Comparison of ENCODE assay signal across 10 mouse cellular contexts in the genomic region with DNA sequence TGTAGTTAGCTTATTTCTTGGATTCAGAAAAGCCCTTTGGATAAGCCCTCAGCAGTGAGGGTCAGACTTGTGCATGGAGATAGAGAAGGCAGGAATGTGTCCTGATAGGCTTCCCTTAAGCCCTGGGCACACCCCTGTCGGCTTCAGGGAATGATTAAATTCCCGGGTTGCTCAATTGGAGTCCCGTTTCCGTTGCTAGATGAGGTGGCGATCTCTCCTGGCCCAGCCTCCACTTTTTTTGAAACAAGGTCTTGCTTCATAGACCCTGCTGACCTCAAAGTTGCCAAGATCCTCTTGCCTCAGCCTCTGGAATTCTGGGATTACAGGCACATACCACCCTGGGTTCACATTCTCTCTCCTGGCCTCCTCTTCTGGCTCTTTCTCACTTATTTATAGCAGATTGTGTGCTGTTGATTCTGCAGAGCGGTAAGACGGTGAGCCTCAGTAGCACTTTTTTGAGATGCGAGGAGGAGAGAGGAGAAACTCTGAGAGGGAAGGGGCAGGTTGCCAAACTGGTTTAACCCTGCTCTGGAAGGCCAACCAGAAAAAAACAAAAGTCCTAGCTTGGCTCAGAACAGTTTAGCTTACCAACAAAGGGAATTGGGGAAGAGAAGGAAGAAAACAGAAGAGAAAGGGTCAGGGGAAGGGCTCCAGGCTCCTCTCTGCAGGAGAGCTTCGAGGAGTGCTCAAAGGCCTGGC.
DNase-seq lines count a peak whose midpoint lies in the region; ATAC-seq and TF ChIP-seq lines count a peak whose summit lies in the region.
"Had no signal": no experiment of that assay in that cellular context is flagged by ENCODE, and none has a peak within 500 bp of the region (broad histone marks: within the 10 kb centered on the region; RNA-seq: fewer than 3 reads in every experiment).

No protein-coding gene starts in this region.

- H3K4me3 ChIP-seq in heart, embryonic 14.5 days (ENCODE audit: control insufficient read depth in 1 of 2, insufficient read depth in 1 of 2, low read depth in 1 of 2, low read length in 2 of 2) = no peak overlapping the region
- no peak overlapping the region for H3K4me3 ChIP-seq in lung, embryonic 16.5 days (ENCODE audit: low read length)
- no peak overlapping the region for H3K4me3 ChIP-seq in intestine, postnatal 0 days (ENCODE audit: low read depth, low read length)
- H3K4me3 ChIP-seq in forebrain, embryonic 12.5 days (replicated peaks) = no peak overlapping the region
- H3K4me3 ChIP-seq: intestine, embryonic 15.5 days; limb, embryonic 13.5 days had no signal

- no peaks in the 10 kb centered on the region for H3K27me3 ChIP-seq in heart, embryonic 14.5 days (ENCODE audit: control insufficient read depth, insufficient read depth, low read length)
- no peaks in the 10 kb centered on the region for H3K27me3 ChIP-seq in lung, embryonic 16.5 days (ENCODE audit: control insufficient read depth, insufficient read depth, low read depth, low read length)
- H3K27me3 ChIP-seq in intestine, postnatal 0 days (replicated peaks; ENCODE audit: control insufficient read depth, insufficient read depth, low read length) = no peaks in the 10 kb centered on the region
- 0 out of 2 replicates have a peak, but pooled peaks cover 6% of the 10 kb centered on the region for H3K27me3 ChIP-seq in forebrain, embryonic 12.5 days
- H3K27me3 ChIP-seq: intestine, embryonic 15.5 days; limb, embryonic 13.5 days had no signal

- peak; percentile 10 to 45 for DNase-seq in gastrocnemius, adult 8-10 months (ENCODE audit: low spot score in 2 of 2)
- DNase-seq in gastrocnemius, postnatal 14 days = no peak
- peak; percentile 83 for DNase-seq in ES-CJ7 (ENCODE audit: low read depth, low spot score)
- no peak for DNase-seq in layer of hippocampus, adult 18-20 months (ENCODE audit: low spot score in 2 of 2)

- no peak for ATAC-seq in heart, embryonic 14.5 days (ENCODE audit: insufficient number of reproducible peaks, insufficient read depth, low FRiP score, low read depth)
- ATAC-seq in lung, embryonic 16.5 days (ENCODE audit: low read depth) = peak; percentile 56
- ATAC-seq in intestine, postnatal 0 days = no peak
- no peak for ATAC-seq in forebrain, embryonic 12.5 days (ENCODE audit: low FRiP score)
- ATAC-seq: intestine, embryonic 15.5 days had no signal

- peaks cover 15% of the 10 kb centered on the region in 2 experiments for H3K4me1 ChIP-seq in heart, embryonic 14.5 days (ENCODE audit: control insufficient read depth in 2 of 2, insufficient read depth in 2 of 2, low read length in 2 of 2)
- peaks cover 35% of the 10 kb centered on the region for H3K4me1 ChIP-seq in lung, embryonic 16.5 days (replicated peaks; ENCODE audit: control insufficient read depth, insufficient read depth, low read length)
- no peaks in the 10 kb centered on the region; the same call in 1 of the 2 replicates for H3K4me1 ChIP-seq in intestine, postnatal 0 days (replicated peaks; ENCODE audit: control insufficient read depth, insufficient read depth, low read length)
- H3K4me1 ChIP-seq in forebrain, embryonic 12.5 days = peaks cover 7% of the 10 kb centered on the region

- 0 out of 2 replicates have a peak overlapping the region, but pooled peaks have one; percentile 6 for H3K4me2 ChIP-seq in heart, embryonic 14.5 days (ENCODE audit: low read length)
- no peak overlapping the region for H3K4me2 ChIP-seq in lung, embryonic 16.5 days (ENCODE audit: low read depth, low read length)
- no peak overlapping the region for H3K4me2 ChIP-seq in intestine, postnatal 0 days (replicated peaks; ENCODE audit: low read depth)
- no peak overlapping the region for H3K4me2 ChIP-seq in forebrain, embryonic 12.5 days
- H3K4me2 ChIP-seq: intestine, embryonic 15.5 days; limb, embryonic 13.5 days had no signal

- 12% methylated on average over 9 of the region's 9 CpGs for WGBS in heart, embryonic 14.5 days
- WGBS in lung, embryonic 16.5 days = 17% methylated on average over 9 of the region's 9 CpGs
- WGBS in intestine, postnatal 0 days = 31% methylated on average over 9 of the region's 9 CpGs
- WGBS in forebrain, embryonic 12.5 days = 32% methylated on average over 9 of the region's 9 CpGs

- intact Hi-C loops in gastrocnemius, postnatal 14 days (cut with DNase I; ENCODE audit: low total_unique reads) = no loop called here

- H3K9me3 ChIP-seq in heart, embryonic 14.5 days (ENCODE audit: control insufficient read depth, low read length) = no peaks in the 10 kb centered on the region
- H3K9me3 ChIP-seq in lung, embryonic 16.5 days (ENCODE audit: control insufficient read depth, low read length) = no peaks in the 10 kb centered on the region
- no peaks in the 10 kb centered on the region for H3K9me3 ChIP-seq in intestine, postnatal 0 days (ENCODE audit: control insufficient read depth)
- H3K9me3 ChIP-seq in forebrain, embryonic 12.5 days = no peaks in the 10 kb centered on the region
- H3K9me3 ChIP-seq: intestine, embryonic 15.5 days; limb, embryonic 13.5 days had no signal

- no peaks in the 10 kb centered on the region for H3K36me3 ChIP-seq in heart, embryonic 14.5 days (ENCODE audit: control insufficient read depth, insufficient read depth, low read length)
- no peaks in the 10 kb centered on the region for H3K36me3 ChIP-seq in lung, embryonic 16.5 days (ENCODE audit: control insufficient read depth, insufficient read depth, low read length)
- H3K36me3 ChIP-seq in intestine, postnatal 0 days (ENCODE audit: control insufficient read depth, insufficient read depth) = no peaks in the 10 kb centered on the region
- no peaks in the 10 kb centered on the region for H3K36me3 ChIP-seq in forebrain, embryonic 12.5 days (replicated peaks)
- H3K36me3 ChIP-seq: intestine, embryonic 15.5 days; limb, embryonic 13.5 days had no signal

- no peak overlapping the region for H3K27ac ChIP-seq in heart, embryonic 14.5 days (replicated peaks in 1 of 2; ENCODE audit: control insufficient read depth in 1 of 2, insufficient read depth in 1 of 2, low read depth in 2 of 2, low read length in 2 of 2)
- H3K27ac ChIP-seq in lung, embryonic 16.5 days (ENCODE audit: low read length) = peak overlapping the region; percentile 82
- H3K27ac ChIP-seq in intestine, postnatal 0 days (ENCODE audit: low read depth, low read length) = no peak overlapping the region
- no peak overlapping the region for H3K27ac ChIP-seq in forebrain, embryonic 12.5 days
- H3K27ac ChIP-seq: intestine, embryonic 15.5 days; limb, embryonic 13.5 days had no signal

- no peak for TF ChIP-seq CTCF in intestine, postnatal 0 days (IDR thresholded peaks at IDR 0.05; ENCODE audit: low read depth)

- no peak overlapping the region for H3K9ac ChIP-seq in heart, embryonic 14.5 days (ENCODE audit: low read length)
- H3K9ac ChIP-seq in lung, embryonic 16.5 days (ENCODE audit: low read length) = peak overlapping the region; percentile 26; the same call in 1 of the 2 replicates
- H3K9ac ChIP-seq in intestine, postnatal 0 days (ENCODE audit: low read depth, low read length) = no peak overlapping the region
- no peak overlapping the region for H3K9ac ChIP-seq in forebrain, embryonic 12.5 days
- H3K9ac ChIP-seq: intestine, embryonic 15.5 days; limb, embryonic 13.5 days had no signal

Comparison
In these comparisons a context has a peak if more than half of its experiments do, and no peak if none do; other contexts are left out.
1. DNase-seq: peak in gastrocnemius, adult 8-10 months (2 of 2) and ES-CJ7 (single experiment); none in gastrocnemius, postnatal 14 days (single experiment) and layer of hippocampus, adult 18-20 months (0 of 2).